Mouse (Mus musculus) G1E (cell line): ENCODE measurements around the gene Gm17571. TPM values are rescaled to one million over a fixed set of nuclear protein-coding genes. Genes with fewer than 3 reads are reported as not detected.

ENCODE experiments used
- ATAC-seq: 2 replicates; pipeline ENCODE4 v1.8.0; 2016; ENCODE audit warnings: mild to moderate bottlenecking; ENCODE audit not compliant: insufficient number of reproducible peaks, poor library complexity, low FRiP score, severe bottlenecking; ENCODE audit errors: extremely low read depth
- DNase-seq: peaks from one replicate; pipeline ENCODE4 v3.0.0; 2012; ENCODE audit warnings: low spot score
- H3K27me3 ChIP-seq: 2 replicates; pipeline ENCODE4 v1.6.1; 2012; ENCODE audit warnings: mild to moderate bottlenecking, low read length, inconsistent platforms; ENCODE audit not compliant: insufficient read depth
- H3K36me3 ChIP-seq: replicated peaks from 2 replicates; pipeline ENCODE3; 2012; ENCODE audit warnings: mild to moderate bottlenecking, inconsistent platforms
- H3K4me1 ChIP-seq: 2 replicates; pipeline ENCODE4 v1.6.1; 2012; ENCODE audit warnings: low read depth, low read length, inconsistent platforms, mixed read lengths; ENCODE audit not compliant: insufficient read depth
- H3K4me3 ChIP-seq: 2 replicates; pipeline ENCODE4 v1.5.1; 2012; ENCODE audit warnings: low read depth, mild to moderate bottlenecking, inconsistent platforms, low read length, moderate library complexity, mixed read lengths
- H3K9me3 ChIP-seq: replicated peaks from 2 replicates; pipeline ENCODE4 v1.6.1; 2012; ENCODE audit warnings: inconsistent platforms
- CTCF ChIP-seq: IDR thresholded peaks from 2 replicates; pipeline ENCODE4 v1.5.1; 2012; ENCODE audit warnings: low read depth, low read length, inconsistent platforms, mixed read lengths
- GATA1 ChIP-seq: IDR thresholded peaks from 2 replicates; pipeline ENCODE4 v1.6.1; 2012; ENCODE audit warnings: borderline replicate concordance, low read length, inconsistent platforms, mixed read lengths
- GATA2 ChIP-seq: IDR thresholded peaks from 2 replicates; pipeline ENCODE4 v1.6.1; 2012; ENCODE audit warnings: low read depth, low read length, inconsistent platforms, borderline replicate concordance
- POLR2AphosphoS5 ChIP-seq: IDR thresholded peaks from 2 replicates; pipeline ENCODE4 v1.6.1; 2012; ENCODE audit warnings: low read depth, low read length, inconsistent platforms; ENCODE audit not compliant: insufficient replicate concordance
- TAL1 ChIP-seq: conservative IDR thresholded peaks from 2 replicates; pipeline ENCODE4 v1.6.1; 2012; ENCODE audit warnings: low read depth, low read length, inconsistent platforms, mixed read lengths
- polyA plus RNA-seq: library from polyadenylated mRNA; stranded (reverse); fragments of >175 nt; gene quantifications from 2 replicates; pipeline ENCODE4 v1.2.3, GENCODE M21; 2012
- total RNA-seq, 2 experiments: library from RNA; stranded (forward) in 1 of 2; stranded (reverse) in 1 of 2; fragments of 200-1000 nt in 1 of 2; fragments of >200 nt in 1 of 2; fragmentation: Nextera tagmentation in 1 of 2; gene quantifications; 2 replicates each; pipeline ENCODE4 v1.2.3; 2014 to 2017

Gene Gm17571
- total and polyA plus RNA-seq, 3 experiments: not detected

DNA sequence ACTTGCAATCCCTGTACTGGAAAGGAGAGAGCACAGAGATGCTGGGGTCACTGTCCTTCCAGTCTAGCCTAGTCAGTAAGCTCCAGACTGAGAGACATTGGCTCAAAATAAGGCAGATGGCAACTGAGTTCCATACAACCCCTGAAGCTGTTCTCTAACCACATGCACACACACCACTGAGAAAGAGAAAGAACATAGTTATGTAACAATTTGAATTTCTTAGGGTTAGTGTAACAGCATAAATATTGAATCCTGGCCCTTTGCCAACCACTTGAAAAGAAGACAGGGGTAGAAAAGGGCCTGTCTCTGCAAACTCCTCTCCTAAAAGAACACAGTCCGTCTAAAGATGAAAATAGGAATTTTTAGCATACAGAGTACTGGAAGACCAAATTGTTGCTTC is 12.8 kb upstream of the Gm17571 start:
- no peaks in the 10 kb centered on the region for H3K9me3 ChIP-seq
- DNase-seq: no peak
- H3K27me3 ChIP-seq: 0 out of 2 replicates have a peak, but pooled peaks cover 3% of the 10 kb centered on the region
- no peak for ATAC-seq
- H3K36me3 ChIP-seq: no peaks in the 10 kb centered on the region
- no peak for TF ChIP-seq GATA2
- no peak for TF ChIP-seq POLR2AphosphoS5
- no peak for TF ChIP-seq TAL1
- TF ChIP-seq CTCF: no peak
- no peak overlapping the region for H3K4me3 ChIP-seq
- no peaks in the 10 kb centered on the region for H3K4me1 ChIP-seq

GRCm38 (mm10) chr9:13457774-13458173 is 11.2 kb upstream of the Gm17571 start:
- H3K9me3 ChIP-seq: no peaks in the 10 kb centered on the region
- ATAC-seq (no peak), DNase-seq (no peak)
- H3K4me3 ChIP-seq: no peak overlapping the region
- no peaks in the 10 kb centered on the region for H3K4me1 ChIP-seq
- TF ChIP-seq GATA1: no peak
- TF ChIP-seq CTCF: no peak
- TF ChIP-seq POLR2AphosphoS5: no peak
- TF ChIP-seq GATA2: no peak
- TF ChIP-seq TAL1: no peak
- H3K27me3 ChIP-seq: 0 out of 2 replicates have a peak, but pooled peaks cover 3% of the 10 kb centered on the region
- no peaks in the 10 kb centered on the region for H3K36me3 ChIP-seq

DNA sequence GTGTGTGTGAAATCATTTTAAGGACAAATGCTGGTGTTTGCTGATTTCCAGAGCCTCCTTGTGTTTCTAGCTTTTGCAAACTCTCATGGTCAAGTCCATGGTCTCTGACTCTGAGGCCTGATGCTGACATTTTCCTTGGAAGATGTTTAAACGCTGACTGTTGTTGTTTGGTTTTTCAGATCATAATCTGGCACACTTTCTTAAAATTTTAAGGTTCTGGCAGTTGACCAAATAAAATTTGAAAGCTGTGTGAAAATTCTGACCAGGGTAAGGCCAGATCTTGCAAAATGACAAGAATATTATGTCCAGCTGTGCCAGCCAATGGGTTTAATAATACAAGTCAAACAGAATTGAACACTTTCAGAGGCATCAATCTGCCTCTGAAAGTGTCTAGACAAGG is 8.7 kb upstream of the Gm17571 start:
- Histone ChIP-seq H3K36me3 (no peaks in the 10 kb centered on the region), H3K9me3 (no peaks in the 10 kb centered on the region), H3K4me1 (no peaks in the 10 kb centered on the region; the same call in 1 of the 2 replicates), H3K27me3 (0 out of 2 replicates have a peak, but pooled peaks cover 3% of the 10 kb centered on the region), H3K4me3 (no peak overlapping the region)
- ATAC-seq: no peak
- DNase-seq: no peak
- TF ChIP-seq POLR2AphosphoS5 (no peak), GATA1 (no peak), GATA2 (no peak), TAL1 (no peak)

DNA sequence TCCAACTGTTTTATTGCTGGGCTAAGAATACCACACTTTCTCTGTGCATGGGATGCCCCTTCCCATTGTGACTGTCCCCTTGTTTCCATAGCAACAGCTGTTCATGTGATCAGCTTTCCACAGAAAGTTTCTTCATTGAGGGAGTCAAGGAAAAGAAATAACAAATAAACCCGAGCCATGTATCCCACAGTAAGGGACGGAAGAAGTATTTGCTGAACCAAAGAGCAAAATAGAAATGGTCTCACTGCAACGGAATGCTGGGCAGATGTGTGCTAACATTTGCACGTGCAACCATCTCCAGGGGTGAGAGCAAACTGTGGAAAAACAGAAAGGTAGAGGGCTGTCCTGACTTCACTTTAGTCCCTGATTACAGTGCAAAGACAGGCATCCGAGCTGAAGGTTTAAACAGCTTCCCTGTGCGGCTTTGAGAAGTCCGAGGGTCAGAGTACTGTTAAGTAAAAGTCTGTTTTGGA is 8.1 kb upstream of the Gm17571 start:
- no peak overlapping the region for H3K4me3 ChIP-seq
- ATAC-seq (no peak), DNase-seq (no peak)
- H3K9me3 ChIP-seq: no peaks in the 10 kb centered on the region
- H3K4me1 ChIP-seq: no peaks in the 10 kb centered on the region; the same call in 1 of the 2 replicates
- no peak for TF ChIP-seq TAL1
- no peak for TF ChIP-seq CTCF
- TF ChIP-seq GATA2: no peak
- TF ChIP-seq POLR2AphosphoS5: no peak
- TF ChIP-seq GATA1: no peak
- no peaks in the 10 kb centered on the region for H3K36me3 ChIP-seq
- 0 out of 2 replicates have a peak, but pooled peaks cover 3% of the 10 kb centered on the region for H3K27me3 ChIP-seq

DNA sequence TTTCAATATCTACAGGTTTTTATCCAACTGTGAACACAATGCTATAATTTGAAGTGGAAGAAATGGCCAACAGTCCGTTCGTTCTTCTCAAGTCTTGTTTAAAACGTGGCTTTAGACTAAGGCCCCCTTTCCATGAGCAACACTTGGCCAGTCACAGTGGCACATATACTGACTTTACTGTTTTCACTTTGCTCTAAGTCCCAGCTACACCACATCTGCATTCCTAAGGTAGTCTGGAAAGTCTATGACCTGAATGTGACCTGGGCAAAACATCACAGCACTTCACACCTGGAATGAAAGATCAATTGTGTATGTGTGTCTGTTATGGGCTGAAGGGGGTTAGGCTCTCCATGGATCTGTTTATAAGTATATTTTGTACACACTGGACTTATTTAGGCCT is 2.2 kb upstream of the Gm17571 start:
- Histone ChIP-seq H3K4me3 (no peak overlapping the region), H3K36me3 (no peaks in the 10 kb centered on the region), H3K4me1 (no peaks in the 10 kb centered on the region; the same call in 1 of the 2 replicates), H3K27me3 (no peaks in the 10 kb centered on the region), H3K9me3 (no peaks in the 10 kb centered on the region)
- DNase-seq: no peak
- no peak for TF ChIP-seq GATA1
- TF ChIP-seq POLR2AphosphoS5: no peak
- no peak for TF ChIP-seq GATA2
- no peak for TF ChIP-seq TAL1
- TF ChIP-seq CTCF: no peak
- ATAC-seq: no peak

DNA sequence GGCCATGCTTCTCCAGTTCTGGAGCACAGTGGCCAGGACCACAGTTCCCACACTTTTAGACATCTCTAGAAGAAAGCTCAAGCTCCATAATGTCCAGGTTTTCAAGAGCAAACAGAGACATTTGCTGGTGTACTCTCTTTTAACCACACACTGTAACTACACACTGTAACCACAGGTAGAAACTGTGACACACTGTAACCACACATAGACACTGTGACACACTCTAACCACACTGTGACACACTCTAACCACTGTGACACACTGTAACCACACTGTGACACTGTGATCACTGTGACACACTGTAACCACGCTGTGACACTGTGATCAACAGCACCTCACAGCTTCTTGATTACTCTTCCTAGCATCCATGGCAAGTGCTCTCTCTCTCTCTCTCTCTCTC is 317 bp downstream of the Gm17571 start:
- H3K9me3 ChIP-seq: no peaks in the 10 kb centered on the region
- no peak for TF ChIP-seq CTCF
- TF ChIP-seq TAL1: no peak
- TF ChIP-seq GATA1: no peak
- TF ChIP-seq POLR2AphosphoS5: no peak
- no peak for TF ChIP-seq GATA2
- DNase-seq (no peak), ATAC-seq (no peak)
- no peaks in the 10 kb centered on the region for H3K27me3 ChIP-seq
- no peaks in the 10 kb centered on the region; the same call in 1 of the 2 replicates for H3K4me1 ChIP-seq
- no peak overlapping the region for H3K4me3 ChIP-seq
- no peaks in the 10 kb centered on the region for H3K36me3 ChIP-seq
